In the genomic region with DNA sequence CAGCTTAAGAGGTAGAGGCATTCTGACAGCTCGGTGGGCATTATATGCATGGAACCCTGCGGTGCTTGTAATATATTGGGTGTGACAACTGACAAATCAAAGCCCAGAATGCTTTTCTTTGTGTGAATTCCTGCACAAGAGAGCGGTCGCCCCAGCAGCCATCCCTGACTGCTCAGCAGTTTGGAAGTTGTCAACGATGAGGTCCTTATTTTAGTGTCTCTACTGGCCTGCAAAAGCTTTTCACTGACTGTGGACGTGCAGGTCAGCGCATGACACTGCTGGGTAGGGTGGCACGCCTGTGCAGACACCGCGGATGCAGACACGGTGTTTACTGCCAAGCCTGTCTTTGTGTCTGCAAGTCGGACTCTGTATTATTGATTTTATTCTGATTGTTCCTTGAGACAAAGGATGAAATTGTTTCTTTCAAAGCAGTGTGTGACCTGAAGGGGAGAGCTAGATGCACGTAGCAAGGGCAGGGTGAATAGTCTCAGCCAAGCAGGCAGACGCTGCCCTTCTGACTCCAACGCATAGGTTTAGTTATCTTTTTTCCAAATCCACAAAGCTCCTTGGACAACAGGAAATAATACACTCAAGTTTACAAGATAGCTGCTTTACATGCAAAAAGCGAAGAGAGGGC, we compare ENCODE assay signal across 8 mouse cellular contexts.
A peak's percentile ranks its signal among the peaks of the same experiment; 100 is the strongest.
DNase-seq lines count a peak whose midpoint lies in the region; ATAC-seq lines count a peak whose summit lies in the region.

No protein-coding gene starts in this region.

- no peaks in the 10 kb centered on the region for H3K36me3 ChIP-seq in hindbrain, embryonic 15.5 days

- peak overlapping the region; percentile 72 for H3K4me2 ChIP-seq in hindbrain, embryonic 15.5 days

- DNase-seq in cerebellum, adult 11-12 months: peak; percentile 29
- peak; percentile 30 to 41 for DNase-seq in cerebellum, postnatal 36 days
- peak; percentile 49 for DNase-seq in lung, postnatal 14 days
- DNase-seq in frontal cortex, postnatal 14 days (ENCODE audit: low spot score in 2 of 2): no peak

- no peak for ATAC-seq in cerebellum, adult (ENCODE audit: insufficient number of reproducible peaks, low FRiP score, low TSS enrichment)
- peak; percentile 72 for ATAC-seq in hindbrain, embryonic 15.5 days (ENCODE audit: low FRiP score, low read depth)
- ATAC-seq in megakaryocyte progenitor cell, adult 5-6 weeks (replicated peaks; ENCODE audit: poor library complexity): no peak
- no peak for ATAC-seq in activated CD4-positive, CD25-positive, alpha-beta regulatory T cell, adult 4 months

- no peaks in the 10 kb centered on the region for H3K9me3 ChIP-seq in hindbrain, embryonic 15.5 days

- WGBS in hindbrain, embryonic 15.5 days: 6% methylated on average over 16 of the region's 16 CpGs

- H3K4me3 ChIP-seq in hindbrain, embryonic 15.5 days: peak overlapping the region; percentile 30

- H3K4me1 ChIP-seq in hindbrain, embryonic 15.5 days (replicated peaks): peaks cover 31% of the 10 kb centered on the region

- H3K27me3 ChIP-seq in hindbrain, embryonic 15.5 days: no peaks in the 10 kb centered on the region

- H3K9ac ChIP-seq in hindbrain, embryonic 15.5 days: peak overlapping the region; percentile 41

- H3K27ac ChIP-seq in hindbrain, embryonic 15.5 days (replicated peaks): peak overlapping the region; percentile 90

Comparison
In these comparisons a context has a peak if more than half of its experiments do, and no peak if none do; other contexts are left out.
1. DNase-seq: peak in cerebellum, adult 11-12 months (single experiment), cerebellum, postnatal 36 days (2 of 2) and lung, postnatal 14 days (single experiment); none in frontal cortex, postnatal 14 days (0 of 2).